8 mouse cellular contexts compared by ENCODE assay signal in the genomic region with DNA sequence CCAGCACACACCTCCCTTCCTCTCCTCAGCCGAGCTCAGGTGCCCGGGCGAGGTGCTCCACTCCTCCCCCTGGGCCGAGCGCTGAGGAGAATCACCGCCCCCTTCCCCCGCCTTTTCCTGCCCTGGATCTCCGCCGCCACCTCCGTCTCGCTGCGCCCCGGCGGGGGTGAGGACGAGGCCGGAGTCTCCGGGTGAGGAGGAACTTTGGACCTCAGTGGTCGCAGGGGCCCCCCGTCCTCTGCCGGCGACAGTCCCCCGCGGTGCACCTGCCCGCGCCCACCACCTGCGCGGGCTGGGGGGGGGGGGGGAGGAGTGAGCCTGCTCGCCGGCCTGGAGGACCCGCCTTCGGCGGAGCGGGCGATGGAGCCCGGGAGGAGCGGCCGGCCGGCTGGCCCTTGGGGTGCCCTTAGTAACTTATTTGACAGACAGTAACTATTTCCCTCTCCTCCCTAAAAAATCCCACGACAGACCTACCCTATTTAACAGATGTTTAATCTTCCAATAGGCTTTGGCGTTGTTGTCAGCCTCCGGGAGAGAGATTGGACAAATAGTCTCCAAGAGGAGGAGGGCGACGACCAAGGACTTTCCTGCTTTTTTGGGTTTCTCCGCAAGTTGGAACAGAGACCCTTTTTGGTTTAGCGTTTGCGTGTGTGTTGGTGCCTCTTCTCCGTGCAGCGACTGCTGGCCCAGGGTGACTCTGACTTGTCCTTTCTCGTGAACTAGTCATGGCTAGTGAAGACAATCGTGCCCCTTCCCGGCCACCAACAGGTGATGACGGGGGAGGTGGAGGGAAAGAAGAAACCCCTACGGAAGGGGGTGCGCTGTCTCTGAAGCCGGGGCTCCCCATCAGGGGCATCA. TPM values are rescaled to one million over a fixed set of nuclear protein-coding genes. Genes with fewer than 3 reads are reported as not detected.
A peak's percentile ranks its signal among the peaks of the same experiment; 100 is the strongest.
DNase-seq lines count a peak whose midpoint lies in the region; ATAC-seq and TF ChIP-seq lines count a peak whose summit lies in the region.

A gene (plus strand): TSS at position 117 of the 858 bp plus-strand sequence.

- WGBS in embryonic facial prominence, embryonic 12.5 days = 1% methylated on average over 41 of the region's 55 CpGs
- WGBS in kidney, adult 2 months = 2% methylated on average over 52 of the region's 55 CpGs
- WGBS in limb, embryonic 14.5 days = under 1% methylated on average over 38 of the region's 55 CpGs
- under 1% methylated on average over 32 of the region's 55 CpGs for WGBS in midbrain, embryonic 16.5 days

- TF ChIP-seq POLR2A in kidney, adult 2 months (IDR thresholded peaks at IDR 0.05; ENCODE audit: low read depth, low read length) = no peak
- TF ChIP-seq POLR2A in limb, embryonic 14.5 days (IDR thresholded peaks at IDR 0.05; ENCODE audit: borderline replicate concordance, extremely low read depth, insufficient read depth, insufficient read length) = no peak

- peak; percentile 55 for DNase-seq in layer of hippocampus, adult 11-12 months (ENCODE audit: low spot score)
- DNase-seq in layer of hippocampus, adult 9-10 months (ENCODE audit: low spot score) = no peak
- peak; percentile 80 to 86 for DNase-seq in heart, adult 18-20 months
- peak; percentile 91 for DNase-seq in kidney, adult 2 months
- DNase-seq in limb, embryonic 14.5 days (ENCODE audit: low spot score) = peak; percentile 60
- peak; percentile 79 to 85 for DNase-seq in spleen, postnatal 10 days (ENCODE audit: low spot score in 2 of 2)

- no peaks in the 10 kb centered on the region for H3K9me3 ChIP-seq in embryonic facial prominence, embryonic 12.5 days
- H3K9me3 ChIP-seq in limb, embryonic 14.5 days (ENCODE audit: control insufficient read depth, low read length) = no peaks in the 10 kb centered on the region; the same call in 1 of the 2 replicates
- H3K9me3 ChIP-seq in midbrain, embryonic 16.5 days (replicated peaks; ENCODE audit: control insufficient read depth, low read length, poor library complexity, severe bottlenecking) = no peaks in the 10 kb centered on the region

- H3K27me3 ChIP-seq in embryonic facial prominence, embryonic 12.5 days = no peaks in the 10 kb centered on the region
- no peaks in the 10 kb centered on the region for H3K27me3 ChIP-seq in kidney, adult 2 months (replicated peaks; ENCODE audit: control insufficient read depth, insufficient read depth, low read length)
- H3K27me3 ChIP-seq in limb, embryonic 14.5 days (ENCODE audit: control insufficient read depth, insufficient read depth, low read length) = no peaks in the 10 kb centered on the region
- no peaks in the 10 kb centered on the region for H3K27me3 ChIP-seq in midbrain, embryonic 16.5 days (ENCODE audit: control insufficient read depth, insufficient read depth, low read depth, low read length)

- TF ChIP-seq CTCF in kidney, adult 2 months (conservative IDR thresholded peaks at IDR 0.05; ENCODE audit: insufficient read depth, insufficient read length, low read depth, low read length) = no peak

- H3K4me1 ChIP-seq in embryonic facial prominence, embryonic 12.5 days = 0 out of 2 replicates have a peak, but pooled peaks cover 4% of the 10 kb centered on the region
- peaks cover 3% of the 10 kb centered on the region; the same call in 1 of the 2 replicates for H3K4me1 ChIP-seq in kidney, adult 2 months (ENCODE audit: control insufficient read depth, insufficient read depth, low read length)
- 0 out of 2 replicates have a peak, but pooled peaks cover 4% of the 10 kb centered on the region for H3K4me1 ChIP-seq in limb, embryonic 14.5 days (ENCODE audit: control insufficient read depth, insufficient read depth, low read length)
- H3K4me1 ChIP-seq in midbrain, embryonic 16.5 days (ENCODE audit: control insufficient read depth, insufficient read depth, low read length) = peaks cover 7% of the 10 kb centered on the region

- peak; percentile 84 for ATAC-seq in embryonic facial prominence, embryonic 12.5 days (ENCODE audit: insufficient number of reproducible peaks, insufficient read depth, low FRiP score, low TSS enrichment)
- ATAC-seq in limb, embryonic 14.5 days (ENCODE audit: low FRiP score, low read depth) = peak; percentile 79
- ATAC-seq in midbrain, embryonic 16.5 days = peak; percentile 87

- no peaks in the 10 kb centered on the region for H3K36me3 ChIP-seq in embryonic facial prominence, embryonic 12.5 days
- no peaks in the 10 kb centered on the region for H3K36me3 ChIP-seq in kidney, adult 2 months (ENCODE audit: control insufficient read depth, insufficient read depth, low read length)
- H3K36me3 ChIP-seq in limb, embryonic 14.5 days (ENCODE audit: control insufficient read depth, insufficient read depth, low read length) = no peaks in the 10 kb centered on the region
- no peaks in the 10 kb centered on the region for H3K36me3 ChIP-seq in midbrain, embryonic 16.5 days (ENCODE audit: control insufficient read depth, insufficient read depth, low read length)

- H3K9ac ChIP-seq in embryonic facial prominence, embryonic 12.5 days = peak within 1 kb of the TSS; percentile 73
- H3K9ac ChIP-seq in limb, embryonic 14.5 days (ENCODE audit: low read depth, low read length, severe bottlenecking) = peak within 1 kb of the TSS; percentile 85
- peak within 1 kb of the TSS; percentile 96 for H3K9ac ChIP-seq in midbrain, embryonic 16.5 days (ENCODE audit: low read depth, low read length)

- H3K4me2 ChIP-seq in embryonic facial prominence, embryonic 12.5 days (replicated peaks) = peak within 1 kb of the TSS; percentile 88
- H3K4me2 ChIP-seq in limb, embryonic 14.5 days (replicated peaks; ENCODE audit: low read depth, low read length, severe bottlenecking) = peak within 1 kb of the TSS; percentile 90
- H3K4me2 ChIP-seq in midbrain, embryonic 16.5 days (ENCODE audit: low read length) = peak within 1 kb of the TSS; percentile 95

- H3K4me3 ChIP-seq in embryonic facial prominence, embryonic 12.5 days = peak within 1 kb of the TSS; percentile 91
- H3K4me3 ChIP-seq in kidney, adult 2 months (ENCODE audit: insufficient read depth, low read depth, low read length) = peak within 1 kb of the TSS; percentile 84
- peak within 1 kb of the TSS; percentile 96 for H3K4me3 ChIP-seq in limb, embryonic 14.5 days (replicated peaks; ENCODE audit: low read length)
- peak within 1 kb of the TSS; percentile 93 for H3K4me3 ChIP-seq in midbrain, embryonic 16.5 days (ENCODE audit: low read depth, low read length)

- H3K27ac ChIP-seq in embryonic facial prominence, embryonic 12.5 days = peak within 1 kb of the TSS; percentile 90
- peak within 1 kb of the TSS; percentile 87 for H3K27ac ChIP-seq in kidney, adult 2 months (ENCODE audit: insufficient read depth, low read depth, low read length)
- H3K27ac ChIP-seq in limb, embryonic 14.5 days (replicated peaks; ENCODE audit: low read depth, low read length) = peak within 1 kb of the TSS; percentile 87
- peak within 1 kb of the TSS; percentile 95 for H3K27ac ChIP-seq in midbrain, embryonic 16.5 days (ENCODE audit: low read length)

RNA-seq across cellular contexts. Expression of the gene that starts here (rescaled TPM):
- 6.4 and 7.3 TPM in 2 replicates for polyA plus RNA-seq in embryonic facial prominence, embryonic 12.5 days (2016; fragmentation: Nextera tagmentation; extraction: Ambion mirVana)
- 10 to 100 TPM; 25.0 to 26.2 TPM for total RNA-seq in heart, adult 18-20 months (2021)
- 36.4 and 37.8 TPM in 2 replicates for polyA plus RNA-seq in kidney, adult 2 months (2012; rRNA removed)
- 13.6 and 17.7 TPM in 2 replicates for polyA plus RNA-seq in limb, embryonic 14.5 days (2012; rRNA removed)
- 8.9 and 10.0 TPM in 2 replicates for polyA plus RNA-seq in limb, embryonic 14.5 days (2014; fragmentation: Nextera tagmentation; extraction: Ambion mirVana)
- 4.2 and 4.5 TPM in 2 replicates for polyA plus RNA-seq in midbrain, embryonic 16.5 days (2015; fragmentation: Nextera tagmentation; extraction: Ambion mirVana)
